Mouse (Mus musculus): ENCODE measurements at regions not wholly inside any gene's neighbourhood (a gene's known extent, or its start where the extent isn't known, plus 50 kb on each side); places are given as distances from the start of the nearest gene placed in this dataset.
A peak's percentile ranks its signal among the peaks of the same experiment; 100 is the strongest.

- DNase-seq (ENCODE audit: low spot score in 2 of 2), result peak in 1 of 2 experiments; percentile 6
Measured at GRCm38 (mm10) chr15:5414401-5414800, 170.4 kb upstream of the Ptger4 start.

- peak in 1 of 2 experiments; percentile 11 for DNase-seq (ENCODE audit: low spot score in 2 of 2)
Measured at GRCm38 (mm10) chr15:5416031-5416430, 172.0 kb upstream of the Ptger4 start.

GRCm38 (mm10) chr15:5426641-5427040, 182.7 kb upstream of the Ptger4 start:
- DNase-seq (ENCODE audit: low spot score in 2 of 2), result no peak

- DNase-seq (ENCODE audit: low spot score in 2 of 2), result no peak
Measured at GRCm38 (mm10) chr15:5427319-5428048, 183.5 kb upstream of the Ptger4 start.

GRCm38 (mm10) chr15:5432018-5432417, 188.0 kb upstream of the Ptger4 start:
- no peak for DNase-seq (ENCODE audit: low spot score in 2 of 2)

GRCm38 (mm10) chr15:5437020-5437419, 193.0 kb upstream of the Ptger4 start:
- DNase-seq (ENCODE audit: low spot score in 2 of 2), result no peak

- DNase-seq (ENCODE audit: low spot score in 2 of 2), result peak; percentile 10 to 20
Measured at GRCm38 (mm10) chr15:5446040-5446755, 202.2 kb upstream of the Ptger4 start.

- no peak for DNase-seq (ENCODE audit: low spot score in 2 of 2)
Measured at GRCm38 (mm10) chr15:5446756-5447314, 202.8 kb upstream of the Ptger4 start.

- DNase-seq (ENCODE audit: low spot score in 2 of 2), result no peak
Measured at GRCm38 (mm10) chr15:5447707-5448496, 203.9 kb upstream of the Ptger4 start.

- no peak for DNase-seq (ENCODE audit: low spot score in 2 of 2)
Measured at GRCm38 (mm10) chr15:5459083-5459482, 215.1 kb upstream of the Ptger4 start.

GRCm38 (mm10) chr15:5459580-5459979, 215.6 kb upstream of the Ptger4 start:
- no peak for DNase-seq (ENCODE audit: low spot score in 2 of 2)

GRCm38 (mm10) chr15:5462651-5463050, 218.7 kb upstream of the Ptger4 start:
- DNase-seq (ENCODE audit: low spot score in 2 of 2), result no peak

GRCm38 (mm10) chr15:5464732-5465131, 220.7 kb upstream of the Ptger4 start:
- no peak for DNase-seq (ENCODE audit: low spot score in 2 of 2)

- no peak for DNase-seq (ENCODE audit: low spot score in 2 of 2)
Measured at GRCm38 (mm10) chr15:5468535-5469073, 224.6 kb upstream of the Ptger4 start.

- DNase-seq (ENCODE audit: low spot score in 2 of 2), result no peak
Measured at GRCm38 (mm10) chr15:5475389-5475995, 231.5 kb upstream of the Ptger4 start.

- no peak for DNase-seq (ENCODE audit: low spot score in 2 of 2)
Measured at GRCm38 (mm10) chr15:5493286-5493685, 249.3 kb upstream of the Ptger4 start.

GRCm38 (mm10) chr15:5495187-5495849, 251.3 kb upstream of the Ptger4 start:
- DNase-seq (ENCODE audit: low spot score in 2 of 2), result peak; percentile 17 to 29

GRCm38 (mm10) chr15:5495954-5496353, 252.0 kb upstream of the Ptger4 start:
- DNase-seq (ENCODE audit: low spot score in 2 of 2), result no peak

- no peak for DNase-seq (ENCODE audit: low spot score in 2 of 2)
Measured at GRCm38 (mm10) chr15:5504502-5504901, 260.5 kb upstream of the Ptger4 start.

GRCm38 (mm10) chr15:5506848-5507544, 263.0 kb upstream of the Ptger4 start:
- DNase-seq (ENCODE audit: low spot score in 2 of 2), result no peak

Data from heart, adult 9 months (tissue).